Mouse (Mus musculus): ENCODE measurements around the gene Nprl2. TPM values are rescaled to one million over a fixed set of nuclear protein-coding genes. Genes with fewer than 3 reads are reported as not detected.

Gene Nprl2
- total RNA-seq, 1 experiment from 2014 or later: 12.8 TPM

DNA sequence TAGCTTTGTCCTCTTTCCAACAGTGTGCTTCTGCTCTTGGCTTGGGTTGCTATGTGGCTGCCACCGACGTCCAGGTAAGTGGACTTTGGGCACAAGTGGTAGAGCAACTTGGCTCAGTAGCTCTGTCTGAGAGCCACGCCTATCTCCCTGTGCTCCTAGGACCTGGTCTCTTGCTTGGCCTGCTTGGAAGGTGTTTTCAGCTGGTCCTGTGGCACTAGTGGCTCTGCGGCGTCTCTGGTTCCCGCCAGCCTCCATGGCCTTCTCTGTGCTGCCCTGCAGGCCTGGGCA, 48.7 kb downstream of the Nprl2 start:
- ATAC-seq (replicated peaks; ENCODE audit: low read depth, poor library complexity, severe bottlenecking): no peak

DNA sequence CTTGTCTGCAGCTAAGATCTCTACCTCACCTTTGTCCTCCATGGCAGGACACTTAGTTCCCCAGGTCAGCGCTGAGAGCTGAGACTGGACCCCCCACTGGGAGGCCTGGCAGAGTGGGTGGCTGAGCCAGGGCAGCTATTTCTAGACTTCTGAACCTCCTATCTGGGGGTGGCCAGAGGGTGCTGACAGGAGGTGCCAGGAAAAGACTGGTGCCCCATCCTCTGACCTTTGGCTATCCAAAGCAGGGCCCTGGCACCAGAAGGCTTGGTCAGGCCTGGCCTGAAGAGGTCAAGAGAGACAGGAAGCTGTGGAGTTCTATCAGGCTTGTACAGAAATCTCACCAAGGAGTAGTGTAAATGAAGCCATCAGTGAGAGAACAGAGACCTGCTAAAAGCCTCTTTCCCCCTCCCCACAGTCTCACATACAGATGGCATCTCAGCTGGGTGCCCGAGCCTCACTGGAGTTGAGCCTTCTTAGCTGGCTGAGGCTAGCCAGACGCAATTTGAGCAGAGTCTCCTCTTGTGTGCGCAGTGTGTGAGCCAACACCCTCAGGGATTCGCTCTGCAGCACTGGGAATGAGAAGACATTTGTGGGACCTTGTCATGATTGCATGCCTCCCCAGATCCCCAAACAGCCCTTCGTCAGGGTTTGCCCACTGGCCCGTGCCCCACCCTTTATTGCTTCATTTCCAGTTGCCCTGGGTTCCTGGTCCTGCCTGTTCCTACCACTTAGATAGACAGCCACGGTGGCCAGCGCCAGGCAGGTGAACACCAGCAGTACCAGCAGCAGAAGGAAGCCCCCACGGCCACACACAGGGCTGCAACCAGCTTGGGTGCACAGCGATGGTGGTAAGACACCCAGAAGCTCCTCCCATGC, 51.3 kb downstream of the Nprl2 start:
- ATAC-seq (replicated peaks; ENCODE audit: low read depth, poor library complexity, severe bottlenecking): no peak

DNA sequence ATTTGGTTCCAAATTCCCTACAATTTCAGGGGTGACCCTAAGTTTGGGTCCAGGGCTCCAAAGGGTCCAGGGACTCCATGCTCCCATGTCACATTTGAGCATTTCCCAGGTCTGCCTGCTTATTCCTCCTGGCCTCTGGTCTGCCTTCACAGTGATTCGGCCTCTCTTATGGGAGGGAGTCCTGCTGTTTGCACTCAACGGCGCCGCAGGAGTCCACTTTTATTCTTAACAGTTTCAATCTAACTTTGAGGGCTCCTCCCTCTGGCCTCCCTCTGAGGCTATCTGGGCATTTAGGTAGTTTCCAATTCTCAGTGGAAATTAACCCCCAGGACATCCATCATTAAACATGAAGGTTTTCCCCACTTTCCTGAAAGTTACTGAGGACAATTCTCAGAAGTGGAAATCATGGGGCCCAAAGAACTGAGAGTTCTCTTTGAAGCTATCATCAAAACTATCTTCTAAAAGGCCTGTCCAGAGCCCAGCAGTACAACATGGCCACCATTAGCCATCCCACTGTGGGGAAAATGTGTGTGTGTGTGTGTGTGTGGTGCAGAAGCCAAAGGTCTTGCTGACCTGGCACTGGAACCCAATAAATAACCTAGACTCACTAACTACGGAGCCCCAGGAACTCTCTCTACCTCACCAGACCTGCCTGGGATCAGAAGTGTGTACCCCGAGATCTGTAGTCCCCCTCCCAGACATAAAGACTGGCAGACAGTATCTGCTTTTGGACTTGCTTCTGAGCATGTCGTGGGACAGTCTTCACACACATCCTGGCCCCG, 52.4 kb downstream of the Nprl2 start:
- no peak for ATAC-seq (replicated peaks; ENCODE audit: low read depth, poor library complexity, severe bottlenecking)

Other genes starting within 250 kb of the Nprl2 start
- 0.27 and 0.39 TPM in 2 replicates for gene Cish, start 246.2 kb upstream of the Nprl2 start, total RNA-seq (2017)
- 8.1 and 16.1 TPM in 2 replicates for gene Hemk1, start 203.9 kb upstream of the Nprl2 start, total RNA-seq (2017)
- 0.23 and 0.44 TPM in 2 replicates for gene 6430571L13Rik, start 201.6 kb upstream of the Nprl2 start, total RNA-seq (2017)
- gene Cacna2d2, start 142.6 kb upstream of the Nprl2 start, total RNA-seq (2017): 0.19 and 0.37 TPM in 2 replicates
- 15.1 and 17.2 TPM in 2 replicates for gene Tmem115, start 8.3 kb upstream of the Nprl2 start, total RNA-seq (2017)
- gene Cyb561d2, start within 50 bp of the Nprl2 start, total RNA-seq (2017): 13.7 and 33.9 TPM in 2 replicates
- not detected in 2 replicates for gene Zmynd10, start 5.1 kb downstream of the Nprl2 start, total RNA-seq (2017)
- 29.3 and 37.4 TPM in 2 replicates for gene Rassf1, start 9.3 kb downstream of the Nprl2 start, total RNA-seq (2017)
- 11.8 and 14.8 TPM in 2 replicates for gene Tusc2, start 21.0 kb downstream of the Nprl2 start, total RNA-seq (2017)
- gene Hyal2, start 25.7 kb downstream of the Nprl2 start, total RNA-seq (2017): 6.9 and 7.2 TPM in 2 replicates
- 0.53 and 1.2 TPM in 2 replicates for gene Hyal1, start 34.7 kb downstream of the Nprl2 start, total RNA-seq (2017)
- gene Naa80, start 36.7 kb downstream of the Nprl2 start, total RNA-seq (2017): 13.3 TPM in 2 replicates
- gene Hyal3, start 38.6 kb downstream of the Nprl2 start, total RNA-seq (2017): 0.87 and 3.9 TPM in 2 replicates
- gene Ifrd2, start 45.4 kb downstream of the Nprl2 start, total RNA-seq (2017): 59.3 and 59.7 TPM in 2 replicates
- gene Sema3b, start 67.0 kb downstream of the Nprl2 start, total RNA-seq (2017): not detected in 2 replicates
- gene Gnai2, start 93.1 kb downstream of the Nprl2 start, total RNA-seq (2017): 319 and 345 TPM in 2 replicates
- gene Slc38a3, start 127.3 kb downstream of the Nprl2 start, total RNA-seq (2017): not detected in 2 replicates
- not detected in 2 replicates for gene Gnat1, start 137.5 kb downstream of the Nprl2 start, total RNA-seq (2017)
- gene Sema3f, start 168.2 kb downstream of the Nprl2 start, total RNA-seq (2017): 0.23 TPM in 1 of 2 replicates, not detected in the other
- gene Rbm5, start 228.8 kb downstream of the Nprl2 start, total RNA-seq (2017): 188 and 222 TPM in 2 replicates